Mouse (Mus musculus) intestine, postnatal 0 days (tissue): ENCODE measurements at regions not wholly inside any gene's neighbourhood (a gene's known extent, or its start where the extent isn't known, plus 50 kb on each side); places are given as distances from the start of the nearest gene placed in this dataset.

Experiments used
- ATAC-seq: fragments of 200-750 bp; cut with Nextera tagmentation; 2 replicates; pipeline ENCODE4 v1.8.0; 2017; ENCODE audit warnings: mild to moderate bottlenecking, moderate TSS enrichment, moderate library complexity
- H3K27ac ChIP-seq: fragments of 300-500 bp; sonication (generic); 2 replicates; pipeline ENCODE4 v1.5.1; 2014; ENCODE audit warnings: mild to moderate bottlenecking, low read depth, low read length, moderate library complexity
- H3K27me3 ChIP-seq: fragments of 300-500 bp; sonication (generic); replicated peaks from 2 replicates; pipeline ENCODE4 v1.6.1; 2014; ENCODE audit warnings: low read length, mixed read lengths; ENCODE audit not compliant: control insufficient read depth, insufficient read depth
- H3K36me3 ChIP-seq: fragments of 300-500 bp; sonication (generic); 2 replicates; pipeline ENCODE4 v1.6.1; 2014; ENCODE audit warnings: mild to moderate bottlenecking, moderate library complexity; ENCODE audit not compliant: control insufficient read depth, insufficient read depth
- H3K4me1 ChIP-seq: fragments of 300-500 bp; sonication (generic); replicated peaks from 2 replicates; pipeline ENCODE4 v1.6.1; 2014; ENCODE audit warnings: antibody characterized with exemption, low read length, mixed read lengths; ENCODE audit not compliant: control insufficient read depth, insufficient read depth
- H3K4me2 ChIP-seq: fragments of 300-500 bp; sonication (generic); replicated peaks from 2 replicates; pipeline ENCODE4 v1.6.1; 2014; ENCODE audit warnings: low read depth, mild to moderate bottlenecking, moderate library complexity
- H3K4me3 ChIP-seq: fragments of 300-500 bp; sonication (generic); 2 replicates; pipeline ENCODE4 v1.5.1; 2014; ENCODE audit warnings: low read depth, low read length
- H3K9ac ChIP-seq: fragments of 300-500 bp; sonication (generic); 2 replicates; pipeline ENCODE4 v1.6.1; 2014; ENCODE audit warnings: mild to moderate bottlenecking, low read depth, low read length
- H3K9me3 ChIP-seq: fragments of 300-500 bp; sonication (generic); 2 replicates; pipeline ENCODE4 v1.6.1; 2016; ENCODE audit warnings: mixed run types; ENCODE audit not compliant: control insufficient read depth
- CTCF ChIP-seq: sonication (generic); IDR thresholded peaks from 2 replicates; pipeline ENCODE4 v1.5.1; 2016; ENCODE audit warnings: low read depth, mild to moderate bottlenecking, control low read depth, antibody characterized with exemption, moderate library complexity
- WGBS: fragments of 180-500 bp; shearing (Covaris S2); extraction: QIAGEN DNeasy Blood & Tissue Kit; methylation state at CpG from one replicate; pipeline ENCODE4 v1.1.7; 2014; 5-methylcytosine and 5-hydroxymethylcytosine counted together

GRCm38 (mm10) chr4:45641272-45641671 is 109.0 kb upstream of the Shb start:
- no peak for ATAC-seq

GRCm38 (mm10) chr4:45640713-45641112 is 108.4 kb upstream of the Shb start:
- no peak overlapping the region for H3K27ac ChIP-seq
- no peaks in the 10 kb centered on the region for H3K27me3 ChIP-seq
- ATAC-seq, result peak; percentile 75
- H3K4me2 ChIP-seq, result no peak overlapping the region
- 22% methylated on average over 11 of the region's 11 CpGs for WGBS
- H3K4me3 ChIP-seq, result no peak overlapping the region
- no peaks in the 10 kb centered on the region for H3K36me3 ChIP-seq
- no peak for TF ChIP-seq CTCF
- H3K9ac ChIP-seq, result no peak overlapping the region
- H3K4me1 ChIP-seq, result no peaks in the 10 kb centered on the region
- no peaks in the 10 kb centered on the region for H3K9me3 ChIP-seq

More at GRCm38 (mm10) chr4:45641272-45641671, 109.0 kb upstream of the Shb start:
- Histone ChIP-seq H3K9me3 (no peaks in the 10 kb centered on the region), H3K36me3 (no peaks in the 10 kb centered on the region), H3K9ac (no peak overlapping the region), H3K27ac (no peak overlapping the region), H3K4me2 (no peak overlapping the region), H3K27me3 (no peaks in the 10 kb centered on the region), H3K4me1 (no peaks in the 10 kb centered on the region), H3K4me3 (no peak overlapping the region)
- 55% methylated on average over 5 of the region's 5 CpGs for WGBS
- TF ChIP-seq CTCF, result no peak

- no peak overlapping the region for H3K27ac ChIP-seq
- no peaks in the 10 kb centered on the region for H3K36me3 ChIP-seq
- no peak for TF ChIP-seq CTCF
- no peak for ATAC-seq
- no peak overlapping the region for H3K4me3 ChIP-seq
- H3K9me3 ChIP-seq, result no peaks in the 10 kb centered on the region
- no peak overlapping the region for H3K9ac ChIP-seq
- H3K27me3 ChIP-seq, result no peaks in the 10 kb centered on the region
- H3K4me2 ChIP-seq, result no peak overlapping the region
- whole genome bisulfite sequencing, result 76% methylated on average over 12 of the region's 12 CpGs
- no peaks in the 10 kb centered on the region for H3K4me1 ChIP-seq
Measured at GRCm38 (mm10) chr4:45639397-45640034, 107.2 kb upstream of the Shb start.

- WGBS, result 65% methylated on average over 8 of the region's 8 CpGs
- no peak for ATAC-seq
Measured at GRCm38 (mm10) chr4:45638411-45638810, 106.1 kb upstream of the Shb start.

GRCm38 (mm10) chr4:45631276-45632045 is 99.2 kb upstream of the Shb start:
- no peaks in the 10 kb centered on the region for H3K9me3 ChIP-seq
- no peak for TF ChIP-seq CTCF
- H3K27me3 ChIP-seq, result no peaks in the 10 kb centered on the region
- no peak overlapping the region for H3K27ac ChIP-seq
- no peaks in the 10 kb centered on the region for H3K36me3 ChIP-seq
- 51% methylated on average over 7 of the region's 7 CpGs for WGBS
- no peak overlapping the region for H3K4me3 ChIP-seq
- no peak overlapping the region for H3K4me2 ChIP-seq
- no peaks in the 10 kb centered on the region for H3K4me1 ChIP-seq
- no peak overlapping the region for H3K9ac ChIP-seq
- no peak for ATAC-seq

More at GRCm38 (mm10) chr4:45638411-45638810, 106.1 kb upstream of the Shb start:
- no peaks in the 10 kb centered on the region for H3K4me1 ChIP-seq
- H3K4me3 ChIP-seq, result no peak overlapping the region
- H3K9me3 ChIP-seq, result no peaks in the 10 kb centered on the region
- no peaks in the 10 kb centered on the region for H3K27me3 ChIP-seq
- TF ChIP-seq CTCF, result no peak
- no peaks in the 10 kb centered on the region for H3K36me3 ChIP-seq
- no peak overlapping the region for H3K27ac ChIP-seq
- H3K9ac ChIP-seq, result no peak overlapping the region
- no peak overlapping the region for H3K4me2 ChIP-seq

GRCm38 (mm10) chr4:45625633-45626032 is 93.4 kb upstream of the Shb start:
- Histone ChIP-seq H3K4me2 (no peak overlapping the region), H3K4me3 (no peak overlapping the region), H3K4me1 (no peaks in the 10 kb centered on the region), H3K27me3 (no peaks in the 10 kb centered on the region), H3K9me3 (no peaks in the 10 kb centered on the region), H3K36me3 (no peaks in the 10 kb centered on the region), H3K27ac (no peak overlapping the region), H3K9ac (no peak overlapping the region)
- WGBS, result 94% methylated on average over 7 of the region's 7 CpGs
- ATAC-seq, result no peak
- no peak for TF ChIP-seq CTCF
